Mouse (Mus musculus) heart, embryonic 15.5 days (tissue): ENCODE data around the gene Tada3. TPM values are rescaled to one million over a fixed set of nuclear protein-coding genes. Genes with fewer than 3 reads are reported as not detected.

Experiments used
- ATAC-seq: fragments of 200-750 bp; cut with Nextera tagmentation; replicated peaks from 2 replicates; pipeline ENCODE4 v1.8.0; 2017; ENCODE audit warnings: low read depth, moderate TSS enrichment; ENCODE audit not compliant: insufficient number of reproducible peaks, insufficient read depth, low FRiP score
- H3K27ac ChIP-seq: fragments of 300-500 bp; sonication (generic); 2 replicates; pipeline ENCODE4 v1.5.1; 2015; ENCODE audit warnings: mild to moderate bottlenecking, inconsistent platforms
- H3K27me3 ChIP-seq: fragments of 300-500 bp; sonication (generic); 2 replicates; pipeline ENCODE4 v1.6.1; 2015; ENCODE audit warnings: inconsistent platforms
- H3K36me3 ChIP-seq: fragments of 300-500 bp; sonication (generic); 2 replicates; pipeline ENCODE4 v1.6.1; 2015; ENCODE audit warnings: mild to moderate bottlenecking, inconsistent platforms
- H3K4me1 ChIP-seq: fragments of 300-500 bp; sonication (generic); replicated peaks from 2 replicates; pipeline ENCODE4 v1.6.1; 2015; ENCODE audit warnings: inconsistent platforms
- H3K4me2 ChIP-seq: fragments of 300-500 bp; sonication (generic); 2 replicates; pipeline ENCODE4 v1.6.1; 2015; ENCODE audit warnings: inconsistent platforms, mild to moderate bottlenecking, moderate library complexity
- H3K4me3 ChIP-seq: fragments of 300-500 bp; sonication (generic); 2 replicates; pipeline ENCODE4 v1.5.1; 2015; ENCODE audit warnings: mild to moderate bottlenecking, inconsistent platforms
- H3K9ac ChIP-seq: fragments of 300-500 bp; sonication (generic); 2 replicates; pipeline ENCODE4 v1.6.1; 2015; ENCODE audit warnings: mild to moderate bottlenecking, inconsistent platforms
- H3K9me3 ChIP-seq: fragments of 300-500 bp; sonication (generic); replicated peaks from 2 replicates; pipeline ENCODE4 v1.6.1; 2016; ENCODE audit warnings: inconsistent platforms
- WGBS: fragments of 180-500 bp; shearing (Covaris S2); methylation state at CpG from one replicate; pipeline ENCODE4 v1.1.7; 2015; ENCODE audit warnings: mixed read lengths; 5-methylcytosine and 5-hydroxymethylcytosine counted together
- polyA plus RNA-seq: library from polyadenylated mRNA; unstranded; fragments of >200 nt; fragmentation: Nextera tagmentation; extraction: Ambion mirVana; gene quantifications from 2 replicates; pipeline ENCODE4 v1.2.1, GENCODE M21; 2015

The Tada3 gene
- polyA plus RNA-seq, 1 experiment from 2014 or later: 36.1 TPM

GRCm38 (mm10) chr6:113385160-113385714, 7.6 kb upstream of the Tada3 start:
- H3K36me3 ChIP-seq: peaks cover 96% of the 10 kb centered on the region
- no peaks in the 10 kb centered on the region for H3K9me3 ChIP-seq
- H3K27me3 ChIP-seq: no peaks in the 10 kb centered on the region
- no peaks in the 10 kb centered on the region; the same call in 1 of the 2 replicates for H3K4me1 ChIP-seq
- no peak for ATAC-seq
- no peak overlapping the region for H3K4me3 ChIP-seq
- WGBS: 63% methylated on average over 11 of the region's 11 CpGs
- no peak overlapping the region for H3K9ac ChIP-seq
- no peak overlapping the region for H3K27ac ChIP-seq
- no peak overlapping the region for H3K4me2 ChIP-seq

GRCm38 (mm10) chr6:113384351-113384927, 6.8 kb upstream of the Tada3 start:
- H3K27ac ChIP-seq: no peak overlapping the region
- no peaks in the 10 kb centered on the region for H3K9me3 ChIP-seq
- H3K4me1 ChIP-seq: peaks cover 3% of the 10 kb centered on the region
- no peaks in the 10 kb centered on the region for H3K27me3 ChIP-seq
- WGBS: 88% methylated on average over 8 of the region's 8 CpGs
- no peak for ATAC-seq
- peaks cover 88% of the 10 kb centered on the region for H3K36me3 ChIP-seq
- no peak overlapping the region for H3K9ac ChIP-seq
- H3K4me3 ChIP-seq: no peak overlapping the region
- H3K4me2 ChIP-seq: no peak overlapping the region

- Histone ChIP-seq H3K9me3 (no peaks in the 10 kb centered on the region), H3K27ac (no peak overlapping the region), H3K4me1 (peaks cover 21% of the 10 kb centered on the region), H3K4me3 (no peak overlapping the region), H3K27me3 (no peaks in the 10 kb centered on the region), H3K36me3 (peaks cover 49% of the 10 kb centered on the region), H3K4me2 (no peak overlapping the region), H3K9ac (no peak overlapping the region)
- WGBS: 94% methylated on average over 11 of the region's 11 CpGs
- no peak for ATAC-seq
These were observed 2.8 kb upstream of the Tada3 start for GRCm38 (mm10) chr6:113380480-113380879.

- H3K9ac ChIP-seq: 0 out of 2 replicates have a peak overlapping the region, but pooled peaks have one; percentile 16
- no peaks in the 10 kb centered on the region for H3K27me3 ChIP-seq
- ATAC-seq: no peak
- H3K4me1 ChIP-seq: peaks cover 21% of the 10 kb centered on the region
- no peaks in the 10 kb centered on the region for H3K9me3 ChIP-seq
- peaks cover 43% of the 10 kb centered on the region for H3K36me3 ChIP-seq
- H3K4me2 ChIP-seq: peak overlapping the region; percentile 85
- 69% methylated on average over 6 of the region's 6 CpGs for WGBS
- no peak overlapping the region for H3K27ac ChIP-seq
- peak overlapping the region; percentile 98 for H3K4me3 ChIP-seq
These were observed 1.6 kb upstream of the Tada3 start for GRCm38 (mm10) chr6:113379246-113379645.

GRCm38 (mm10) chr6:113377172-113377495, 549 bp downstream of the Tada3 start:
- no peak for ATAC-seq
- peaks cover 36% of the 10 kb centered on the region for H3K36me3 ChIP-seq
- 6% methylated on average over 7 of the region's 7 CpGs for WGBS

GRCm38 (mm10) chr6:113373491-113373890, 4.2 kb downstream of the Tada3 start:
- peaks cover 52% of the 10 kb centered on the region for H3K36me3 ChIP-seq
- H3K9ac ChIP-seq: no peak overlapping the region
- WGBS: 92% methylated on average over 4 of the region's 4 CpGs

More at GRCm38 (mm10) chr6:113377172-113377495, 549 bp downstream of the Tada3 start:
- Histone ChIP-seq H3K9me3 (no peaks in the 10 kb centered on the region), H3K27me3 (no peaks in the 10 kb centered on the region), H3K4me1 (peaks cover 21% of the 10 kb centered on the region), H3K4me2 (peak overlapping the region; percentile 85), H3K4me3 (peak overlapping the region; percentile 98), H3K9ac (peak overlapping the region; percentile 92), H3K27ac (peak overlapping the region; percentile 99)

GRCm38 (mm10) chr6:113370194-113370929, 7.3 kb downstream of the Tada3 start:
- Histone ChIP-seq H3K27ac (no peak overlapping the region), H3K4me3 (no peak overlapping the region), H3K27me3 (no peaks in the 10 kb centered on the region), H3K9me3 (no peaks in the 10 kb centered on the region), H3K9ac (no peak overlapping the region), H3K36me3 (peaks cover 67% of the 10 kb centered on the region), H3K4me1 (no peaks in the 10 kb centered on the region), H3K4me2 (no peak overlapping the region)
- 83% methylated on average over 20 of the region's 20 CpGs for WGBS
- ATAC-seq: no peak

More at GRCm38 (mm10) chr6:113373491-113373890, 4.2 kb downstream of the Tada3 start:
- no peak overlapping the region for H3K4me3 ChIP-seq
- H3K4me2 ChIP-seq: no peak overlapping the region
- H3K27ac ChIP-seq: no peak overlapping the region
- H3K9me3 ChIP-seq: no peaks in the 10 kb centered on the region
- ATAC-seq: no peak
- H3K27me3 ChIP-seq: no peaks in the 10 kb centered on the region
- H3K4me1 ChIP-seq: peaks cover 8% of the 10 kb centered on the region

GRCm38 (mm10) chr6:113368577-113368976, 9.1 kb downstream of the Tada3 start:
- peaks cover 61% of the 10 kb centered on the region for H3K36me3 ChIP-seq
- ATAC-seq: no peak
- H3K9ac ChIP-seq: no peak overlapping the region
- H3K4me1 ChIP-seq: no peaks in the 10 kb centered on the region
- no peak overlapping the region for H3K4me2 ChIP-seq
- H3K9me3 ChIP-seq: no peaks in the 10 kb centered on the region
- no peak overlapping the region for H3K27ac ChIP-seq
- no peaks in the 10 kb centered on the region for H3K27me3 ChIP-seq
- H3K4me3 ChIP-seq: no peak overlapping the region
- 83% methylated on average over 5 of the region's 5 CpGs for WGBS

GRCm38 (mm10) chr6:113368124-113368523, 9.6 kb downstream of the Tada3 start:
- H3K36me3 ChIP-seq: peaks cover 57% of the 10 kb centered on the region
- H3K4me3 ChIP-seq: no peak overlapping the region
- no peak overlapping the region for H3K9ac ChIP-seq
- ATAC-seq: no peak
- H3K9me3 ChIP-seq: no peaks in the 10 kb centered on the region
- no peaks in the 10 kb centered on the region for H3K27me3 ChIP-seq
- H3K4me1 ChIP-seq: no peaks in the 10 kb centered on the region
- no peak overlapping the region for H3K27ac ChIP-seq
- no peak overlapping the region for H3K4me2 ChIP-seq
- WGBS: 89% methylated on average over 7 of the region's 7 CpGs

GRCm38 (mm10) chr6:113367574-113367973, 10.1 kb downstream of the Tada3 start:
- Histone ChIP-seq H3K9ac (no peak overlapping the region), H3K27ac (no peak overlapping the region), H3K4me3 (no peak overlapping the region), H3K27me3 (no peaks in the 10 kb centered on the region), H3K9me3 (no peaks in the 10 kb centered on the region), H3K4me2 (no peak overlapping the region), H3K4me1 (no peaks in the 10 kb centered on the region), H3K36me3 (peaks cover 53% of the 10 kb centered on the region)
- 94% methylated on average over 1 of the region's 1 CpGs for WGBS
- ATAC-seq: no peak

- Histone ChIP-seq H3K36me3 (peaks cover 44% of the 10 kb centered on the region), H3K27ac (no peak overlapping the region), H3K9ac (no peak overlapping the region), H3K9me3 (no peaks in the 10 kb centered on the region), H3K27me3 (no peaks in the 10 kb centered on the region), H3K4me1 (no peaks in the 10 kb centered on the region), H3K4me3 (no peak overlapping the region), H3K4me2 (no peak overlapping the region)
- 88% methylated on average over 6 of the region's 6 CpGs for WGBS
- ATAC-seq: no peak
These were observed 11.0 kb downstream of the Tada3 start for GRCm38 (mm10) chr6:113366639-113367038.
